Mouse (Mus musculus) thymus, adult 2 months (tissue): ENCODE results near the gene Arntl.

Experiments
- CTCF ChIP-seq: fragments of 200-500 bp; IDR thresholded peaks from 2 replicates; pipeline ENCODE4 v1.5.1; 2012; ENCODE audit warnings: mild to moderate bottlenecking, control low read depth, low read length, moderate library complexity, borderline replicate concordance; ENCODE audit not compliant: control insufficient read depth, poor library complexity, insufficient read depth; ENCODE audit errors: extremely low read depth
- POLR2A ChIP-seq: fragments of 200-500 bp; IDR thresholded peaks from 2 replicates; pipeline ENCODE4 v1.6.1; 2012; ENCODE audit warnings: mild to moderate bottlenecking, low read length, control low read depth, moderate library complexity; ENCODE audit not compliant: control insufficient read depth, poor library complexity, insufficient read depth; ENCODE audit errors: extremely low read depth

DNA sequence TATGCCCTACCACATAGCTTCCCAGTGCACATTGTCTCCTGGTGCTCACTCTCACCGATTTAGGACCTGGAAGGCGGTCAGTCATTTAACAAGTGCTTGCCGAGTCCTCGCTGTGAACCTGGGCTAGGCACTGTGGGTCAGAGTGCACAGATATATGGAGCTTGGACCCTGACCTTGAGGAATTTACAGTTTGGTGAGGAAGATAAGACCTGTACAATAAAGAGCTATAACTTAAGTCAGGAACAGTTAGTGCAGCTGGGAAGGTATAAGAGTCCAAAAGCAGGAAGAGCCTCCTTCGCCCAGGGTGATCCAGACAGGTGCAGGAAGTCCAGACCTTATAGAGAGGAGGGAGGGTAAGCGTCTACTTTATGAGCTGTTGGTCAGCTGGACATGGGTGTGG, 29.2 kb upstream of the Arntl start:
- TF ChIP-seq CTCF (no peak), POLR2A (no peak)
